Mouse (Mus musculus): ENCODE data around the gene Slc35e3. TPM values are rescaled to one million over a fixed set of nuclear protein-coding genes. Genes with fewer than 3 reads are reported as not detected.
"Not testable (repeated sequence)": the region's sequence is repeated elsewhere in the genome, so short reads cannot be mapped to it uniquely, and the experiment has no call there.

The Slc35e3 gene
- polyA plus RNA-seq, 1 experiment from 2014 or later = 19.8 TPM

GRCm38 (mm10) chr10:117736573-117736972 lies 9.6 kb downstream of the Slc35e3 start:
- Histone ChIP-seq H3K9ac (ENCODE audit: low read length) (no peak overlapping the region), H3K9me3 (ENCODE audit: control insufficient read depth, low read length) (no peaks in the 10 kb centered on the region), H3K27me3 (ENCODE audit: control insufficient read depth, insufficient read depth, low read length) (no peaks in the 10 kb centered on the region), H3K4me3 (ENCODE audit: low read depth, low read length) (no peak overlapping the region), H3K4me1 (ENCODE audit: control insufficient read depth, insufficient read depth, low read length) (no peaks in the 10 kb centered on the region), H3K27ac (replicated peaks; ENCODE audit: low read depth, low read length) (no peak overlapping the region), H3K36me3 (ENCODE audit: control insufficient read depth, insufficient read depth, low read length) (peaks cover 7% of the 10 kb centered on the region; the same call in 1 of the 2 replicates), H3K4me2 (ENCODE audit: low read depth, severe bottlenecking) (no peak overlapping the region)
- whole genome bisulfite sequencing = 90% methylated on average over 5 of the region's 5 CpGs
- DNase-seq (ENCODE audit: low spot score) = no peak
- ATAC-seq (ENCODE audit: insufficient number of reproducible peaks, low FRiP score, low TSS enrichment, low read depth) = no peak

GRCm38 (mm10) chr10:117735396-117735795 lies 10.8 kb downstream of the Slc35e3 start:
- H3K27ac ChIP-seq (replicated peaks; ENCODE audit: low read depth, low read length); H3K9ac ChIP-seq (ENCODE audit: low read length); H3K4me1 ChIP-seq (ENCODE audit: control insufficient read depth, insufficient read depth, low read length); H3K4me2 ChIP-seq (ENCODE audit: low read depth, severe bottlenecking); H3K4me3 ChIP-seq (ENCODE audit: low read depth, low read length); H3K9me3 ChIP-seq (ENCODE audit: control insufficient read depth, low read length); H3K27me3 ChIP-seq (ENCODE audit: control insufficient read depth, insufficient read depth, low read length); DNase-seq (ENCODE audit: low spot score); ATAC-seq (ENCODE audit: insufficient number of reproducible peaks, low FRiP score, low TSS enrichment, low read depth); H3K36me3 ChIP-seq (ENCODE audit: control insufficient read depth, insufficient read depth, low read length): not testable (repeated sequence)
- WGBS = 93% methylated on average over 11 of the region's 12 CpGs

- DNase-seq (ENCODE audit: low spot score); ATAC-seq (ENCODE audit: insufficient number of reproducible peaks, low FRiP score, low TSS enrichment, low read depth); H3K27me3 ChIP-seq (ENCODE audit: control insufficient read depth, insufficient read depth, low read length); H3K36me3 ChIP-seq (ENCODE audit: control insufficient read depth, insufficient read depth, low read length); H3K4me3 ChIP-seq (ENCODE audit: low read depth, low read length); H3K9me3 ChIP-seq (ENCODE audit: control insufficient read depth, low read length); H3K4me2 ChIP-seq (ENCODE audit: low read depth, severe bottlenecking); H3K9ac ChIP-seq (ENCODE audit: low read length); H3K27ac ChIP-seq (replicated peaks; ENCODE audit: low read depth, low read length); H3K4me1 ChIP-seq (ENCODE audit: control insufficient read depth, insufficient read depth, low read length): not testable (repeated sequence)
- 90% methylated on average over 9 of the region's 10 CpGs for WGBS
These were observed 11.9 kb downstream of the Slc35e3 start for GRCm38 (mm10) chr10:117734104-117734852.

- H3K4me3 ChIP-seq (ENCODE audit: low read depth, low read length); DNase-seq (ENCODE audit: low spot score); H3K4me1 ChIP-seq (ENCODE audit: control insufficient read depth, insufficient read depth, low read length); H3K4me2 ChIP-seq (ENCODE audit: low read depth, severe bottlenecking); H3K9ac ChIP-seq (ENCODE audit: low read length); H3K9me3 ChIP-seq (ENCODE audit: control insufficient read depth, low read length); ATAC-seq (ENCODE audit: insufficient number of reproducible peaks, low FRiP score, low TSS enrichment, low read depth); H3K36me3 ChIP-seq (ENCODE audit: control insufficient read depth, insufficient read depth, low read length); H3K27me3 ChIP-seq (ENCODE audit: control insufficient read depth, insufficient read depth, low read length); H3K27ac ChIP-seq (replicated peaks; ENCODE audit: low read depth, low read length): not testable (repeated sequence)
- WGBS = 91% methylated on average over 8 of the region's 8 CpGs
These were observed 12.5 kb downstream of the Slc35e3 start for GRCm38 (mm10) chr10:117733626-117734025.

GRCm38 (mm10) chr10:117732962-117733592 lies 13.1 kb downstream of the Slc35e3 start:
- Histone ChIP-seq H3K36me3 (ENCODE audit: control insufficient read depth, insufficient read depth, low read length) (no peaks in the 10 kb centered on the region; the same call in 1 of the 2 replicates), H3K27ac (replicated peaks; ENCODE audit: low read depth, low read length) (no peak overlapping the region), H3K9me3 (ENCODE audit: control insufficient read depth, low read length) (no peaks in the 10 kb centered on the region), H3K9ac (ENCODE audit: low read length) (no peak overlapping the region), H3K4me3 (ENCODE audit: low read depth, low read length) (no peak overlapping the region), H3K4me1 (ENCODE audit: control insufficient read depth, insufficient read depth, low read length) (no peaks in the 10 kb centered on the region), H3K27me3 (ENCODE audit: control insufficient read depth, insufficient read depth, low read length) (no peaks in the 10 kb centered on the region), H3K4me2 (ENCODE audit: low read depth, severe bottlenecking) (no peak overlapping the region)
- DNase-seq (ENCODE audit: low spot score) = no peak
- 88% methylated on average over 14 of the region's 14 CpGs for WGBS
- no peak for ATAC-seq (ENCODE audit: insufficient number of reproducible peaks, low FRiP score, low TSS enrichment, low read depth)

- H3K4me2 ChIP-seq (ENCODE audit: low read depth, severe bottlenecking) = no peak overlapping the region
- DNase-seq (ENCODE audit: low spot score) (no peak), ATAC-seq (ENCODE audit: insufficient number of reproducible peaks, low FRiP score, low TSS enrichment, low read depth) (no peak)
- H3K4me3 ChIP-seq (ENCODE audit: low read depth, low read length) = no peak overlapping the region
- H3K4me1 ChIP-seq (ENCODE audit: control insufficient read depth, insufficient read depth, low read length) = no peaks in the 10 kb centered on the region
- WGBS = 86% methylated on average over 5 of the region's 5 CpGs
- no peak overlapping the region for H3K9ac ChIP-seq (ENCODE audit: low read length)
- H3K36me3 ChIP-seq (ENCODE audit: control insufficient read depth, insufficient read depth, low read length) = no peaks in the 10 kb centered on the region; the same call in 1 of the 2 replicates
- no peaks in the 10 kb centered on the region for H3K27me3 ChIP-seq (ENCODE audit: control insufficient read depth, insufficient read depth, low read length)
- no peak overlapping the region for H3K27ac ChIP-seq (replicated peaks; ENCODE audit: low read depth, low read length)
- H3K9me3 ChIP-seq (ENCODE audit: control insufficient read depth, low read length) = no peaks in the 10 kb centered on the region
These were observed 14.0 kb downstream of the Slc35e3 start for GRCm38 (mm10) chr10:117732184-117732583.

GRCm38 (mm10) chr10:117731244-117732101 lies 14.7 kb downstream of the Slc35e3 start:
- Histone ChIP-seq H3K4me1 (ENCODE audit: control insufficient read depth, insufficient read depth, low read length) (no peaks in the 10 kb centered on the region), H3K27me3 (ENCODE audit: control insufficient read depth, insufficient read depth, low read length) (no peaks in the 10 kb centered on the region), H3K4me2 (ENCODE audit: low read depth, severe bottlenecking) (no peak overlapping the region), H3K4me3 (ENCODE audit: low read depth, low read length) (no peak overlapping the region), H3K9ac (ENCODE audit: low read length) (no peak overlapping the region), H3K27ac (replicated peaks; ENCODE audit: low read depth, low read length) (no peak overlapping the region), H3K9me3 (ENCODE audit: control insufficient read depth, low read length) (no peaks in the 10 kb centered on the region), H3K36me3 (ENCODE audit: control insufficient read depth, insufficient read depth, low read length) (no peaks in the 10 kb centered on the region; the same call in 1 of the 2 replicates)
- ATAC-seq (ENCODE audit: insufficient number of reproducible peaks, low FRiP score, low TSS enrichment, low read depth) = no peak
- peak; percentile 34 for DNase-seq (ENCODE audit: low spot score)
- 60% methylated on average over 14 of the region's 15 CpGs for WGBS

GRCm38 (mm10) chr10:117730637-117731203 lies 15.4 kb downstream of the Slc35e3 start:
- Histone ChIP-seq H3K9ac (ENCODE audit: low read length) (no peak overlapping the region), H3K4me3 (ENCODE audit: low read depth, low read length) (no peak overlapping the region), H3K27me3 (ENCODE audit: control insufficient read depth, insufficient read depth, low read length) (no peaks in the 10 kb centered on the region), H3K9me3 (ENCODE audit: control insufficient read depth, low read length) (no peaks in the 10 kb centered on the region), H3K36me3 (ENCODE audit: control insufficient read depth, insufficient read depth, low read length) (no peaks in the 10 kb centered on the region), H3K27ac (replicated peaks; ENCODE audit: low read depth, low read length) (no peak overlapping the region), H3K4me2 (ENCODE audit: low read depth, severe bottlenecking) (no peak overlapping the region), H3K4me1 (ENCODE audit: control insufficient read depth, insufficient read depth, low read length) (no peaks in the 10 kb centered on the region)
- DNase-seq (ENCODE audit: low spot score) = no peak
- 91% methylated on average over 12 of the region's 12 CpGs for WGBS
- no peak for ATAC-seq (ENCODE audit: insufficient number of reproducible peaks, low FRiP score, low TSS enrichment, low read depth)

Measured in limb, embryonic 11.5 days (tissue).